Mouse (Mus musculus): ENCODE data around the gene H2-Ke6.

DNA sequence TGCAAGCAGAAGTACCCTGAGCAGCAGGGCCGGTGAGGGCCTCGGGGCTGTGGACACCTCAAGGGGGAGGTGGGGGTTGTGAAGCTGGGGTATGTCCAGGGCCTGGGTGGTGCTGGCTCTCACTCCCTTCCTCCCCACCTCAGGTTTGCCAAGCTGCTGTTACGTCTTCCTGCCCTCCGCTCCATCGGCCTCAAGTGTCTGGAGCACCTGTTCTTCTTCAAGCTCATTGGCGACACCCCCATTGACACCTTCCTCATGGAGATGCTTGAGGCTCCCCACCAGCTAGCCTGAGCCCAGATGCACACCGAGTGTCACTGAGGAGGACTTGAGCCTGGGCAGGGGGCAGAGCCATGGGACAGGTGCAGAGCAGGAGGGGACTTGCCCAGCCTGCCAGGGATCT lies 9.4 kb upstream of the H2-Ke6 start:
- TF ChIP-seq CTCF (IDR thresholded peaks at IDR 0.05; ENCODE audit: borderline replicate concordance, control insufficient read depth, extremely low read depth, insufficient read depth, low read length, poor library complexity): no peak
- TF ChIP-seq POLR2A (IDR thresholded peaks at IDR 0.05; ENCODE audit: control insufficient read depth, extremely low read depth, insufficient read depth, low read length, poor library complexity): no peak

Data from thymus, adult 2 months (tissue).